Mouse (Mus musculus) lung, embryonic 16.5 days (tissue): ENCODE measurements around the gene Clba1. TPM values are rescaled to one million over a fixed set of nuclear protein-coding genes. Genes with fewer than 3 reads are reported as not detected.
A peak's percentile ranks its signal among the peaks of the same experiment; 100 is the strongest.

ENCODE experiments used
- ATAC-seq: fragments of 200-750 bp; cut with Nextera tagmentation; 2 replicates; pipeline ENCODE4 v1.8.0; 2017; ENCODE audit warnings: low read depth, mild to moderate bottlenecking, moderate library complexity
- H3K27ac ChIP-seq: fragments of 300-500 bp; sonication (generic); 2 replicates; pipeline ENCODE4 v1.5.1; 2014; ENCODE audit warnings: mild to moderate bottlenecking, control low read depth, low read length
- H3K27me3 ChIP-seq: fragments of 300-500 bp; sonication (generic); 2 replicates; pipeline ENCODE4 v1.6.1; 2014; ENCODE audit warnings: low read depth, low read length, mixed read lengths; ENCODE audit not compliant: control insufficient read depth, insufficient read depth
- H3K36me3 ChIP-seq: fragments of 300-500 bp; sonication (generic); 2 replicates; pipeline ENCODE4 v1.6.1; 2014; ENCODE audit warnings: low read length; ENCODE audit not compliant: control insufficient read depth, insufficient read depth
- H3K4me1 ChIP-seq: fragments of 300-500 bp; sonication (generic); replicated peaks from 2 replicates; pipeline ENCODE4 v1.6.1; 2014; ENCODE audit warnings: low read length, mixed read lengths; ENCODE audit not compliant: control insufficient read depth, insufficient read depth
- H3K4me2 ChIP-seq: fragments of 300-500 bp; sonication (generic); 2 replicates; pipeline ENCODE4 v1.6.1; 2014; ENCODE audit warnings: low read depth, low read length, control low read depth
- H3K4me3 ChIP-seq: fragments of 300-500 bp; sonication (generic); 2 replicates; pipeline ENCODE4 v1.5.1; 2014; ENCODE audit warnings: mild to moderate bottlenecking, low read length, control low read depth
- H3K9ac ChIP-seq: fragments of 300-500 bp; sonication (generic); 2 replicates; pipeline ENCODE4 v1.6.1; 2014; ENCODE audit warnings: low read length, control low read depth
- H3K9me3 ChIP-seq: fragments of 300-500 bp; sonication (generic); 2 replicates; pipeline ENCODE4 v1.6.1; 2016; ENCODE audit warnings: low read length; ENCODE audit not compliant: control insufficient read depth
- WGBS: fragments of 180-500 bp; shearing (Covaris S2); extraction: QIAGEN DNeasy Blood & Tissue Kit; methylation state at CpG from one replicate; pipeline ENCODE4 v1.1.7; 2014; 5-methylcytosine and 5-hydroxymethylcytosine counted together
- polyA plus RNA-seq: library from polyadenylated mRNA; unstranded; fragments of >200 nt; fragmentation: Nextera tagmentation; extraction: Ambion mirVana; gene quantifications from 2 replicates; pipeline ENCODE4 v1.2.1, GENCODE M21; 2015

Clba1 gene
- polyA plus RNA-seq, 1 experiment from 2014 or later: 9.5 TPM

DNA sequence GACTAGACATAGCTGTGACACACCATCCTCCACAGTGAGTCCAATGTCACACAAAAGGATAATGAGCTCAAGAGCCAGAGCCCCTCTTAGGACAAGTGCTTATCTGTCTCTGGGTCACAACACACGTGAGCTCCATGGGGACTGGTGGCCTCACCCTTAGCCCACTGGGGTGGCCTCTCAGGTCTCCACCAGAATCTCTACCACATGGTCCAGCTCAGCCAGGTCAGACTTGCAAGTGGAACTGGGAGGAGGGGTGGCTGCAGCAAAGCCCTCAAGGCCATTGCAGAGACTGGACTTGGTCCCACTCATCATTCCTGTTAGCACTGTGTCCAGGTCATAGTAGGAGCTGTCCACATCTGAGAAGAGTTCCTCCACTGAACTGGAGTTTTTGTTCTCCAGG, 12.5 kb downstream of the Clba1 start:
- Histone ChIP-seq H3K36me3 (peaks cover 32% of the 10 kb centered on the region), H3K4me3 (no peak overlapping the region), H3K27me3 (no peaks in the 10 kb centered on the region), H3K27ac (no peak overlapping the region), H3K9ac (no peak overlapping the region), H3K4me2 (no peak overlapping the region), H3K4me1 (peaks cover 18% of the 10 kb centered on the region; the same call in 1 of the 2 replicates), H3K9me3 (no peaks in the 10 kb centered on the region)
- 48% methylated on average over 1 of the region's 1 CpGs for WGBS
- ATAC-seq: no peak

DNA sequence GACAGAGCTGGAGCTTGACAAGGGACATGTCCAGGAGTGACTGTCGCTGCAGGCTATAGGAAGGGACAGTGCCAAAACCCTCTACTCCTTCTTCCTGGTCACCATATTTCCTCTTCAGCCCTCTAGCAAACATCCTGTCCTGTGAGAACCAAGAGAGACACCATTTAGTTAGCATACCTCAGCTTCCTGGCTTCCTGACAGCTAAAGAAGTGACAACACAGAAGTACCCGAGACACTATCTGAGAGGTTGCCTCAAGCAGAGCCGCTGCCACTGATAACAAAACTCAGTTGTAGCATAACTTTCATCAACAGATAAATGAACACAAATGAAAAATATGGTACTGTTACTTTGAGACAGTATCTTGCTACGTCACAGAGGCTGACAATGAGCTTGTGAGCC, 13.2 kb downstream of the Clba1 start:
- no peaks in the 10 kb centered on the region for H3K9me3 ChIP-seq
- H3K4me1 ChIP-seq: peaks cover 25% of the 10 kb centered on the region
- ATAC-seq: peak; percentile 34; the same call in 1 of the 2 replicates
- H3K36me3 ChIP-seq: peaks cover 32% of the 10 kb centered on the region
- H3K27me3 ChIP-seq: no peaks in the 10 kb centered on the region
- no peak overlapping the region for H3K27ac ChIP-seq
- 57% methylated on average over 4 of the region's 4 CpGs for WGBS
- H3K4me2 ChIP-seq: no peak overlapping the region
- no peak overlapping the region for H3K9ac ChIP-seq
- H3K4me3 ChIP-seq: no peak overlapping the region

DNA sequence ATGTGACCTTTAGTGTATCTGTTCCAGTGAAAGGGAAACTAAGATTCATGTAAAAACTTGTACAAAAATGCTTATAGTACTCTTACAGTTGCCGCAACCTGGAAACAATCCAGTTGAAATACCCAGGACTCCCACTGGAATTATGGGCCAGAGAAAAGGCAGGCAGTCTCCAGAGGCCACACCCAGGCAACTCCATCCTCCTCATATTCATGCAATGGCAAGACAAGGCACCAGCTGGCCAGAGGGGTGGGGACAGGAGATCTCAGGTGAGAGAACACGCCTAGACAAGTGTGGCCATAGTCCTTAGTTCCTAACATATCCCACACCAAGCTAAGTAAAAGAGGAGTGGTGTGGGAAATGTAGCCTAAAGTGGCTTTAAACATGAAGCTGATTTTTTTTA, 13.9 kb downstream of the Clba1 start:
- Histone ChIP-seq H3K9ac (no peak overlapping the region), H3K4me1 (peaks cover 32% of the 10 kb centered on the region), H3K4me2 (no peak overlapping the region), H3K9me3 (no peaks in the 10 kb centered on the region), H3K36me3 (peaks cover 35% of the 10 kb centered on the region), H3K4me3 (no peak overlapping the region), H3K27ac (no peak overlapping the region), H3K27me3 (no peaks in the 10 kb centered on the region)
- ATAC-seq: no peak
- WGBS: 62% methylated on average over 2 of the region's 2 CpGs

DNA sequence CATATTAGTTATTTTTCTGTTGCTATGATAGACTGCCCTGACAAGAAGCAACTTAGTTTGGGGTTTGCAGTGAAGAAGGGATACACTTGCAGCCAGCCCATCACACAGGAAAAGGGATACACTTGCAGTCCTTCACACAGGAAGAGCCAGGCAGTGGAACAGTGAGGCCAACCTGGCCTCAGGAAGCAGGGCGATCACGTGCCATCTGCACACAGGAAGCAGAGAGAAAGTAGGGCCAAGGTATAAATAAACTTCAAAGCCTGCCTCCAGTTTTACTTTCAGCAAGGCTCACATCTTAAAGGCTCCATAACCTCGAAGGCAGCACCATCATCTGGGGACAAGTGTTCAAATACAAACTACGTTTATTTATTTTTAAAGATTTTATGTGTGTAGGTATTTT, 14.5 kb downstream of the Clba1 start:
- WGBS: 50% methylated on average over 4 of the region's 4 CpGs
- Histone ChIP-seq H3K27me3 (no peaks in the 10 kb centered on the region), H3K4me2 (no peak overlapping the region), H3K27ac (no peak overlapping the region), H3K9ac (0 out of 2 replicates have a peak overlapping the region, but pooled peaks have one; percentile 8), H3K36me3 (peaks cover 33% of the 10 kb centered on the region), H3K4me1 (peaks cover 37% of the 10 kb centered on the region), H3K9me3 (no peaks in the 10 kb centered on the region), H3K4me3 (no peak overlapping the region)
- ATAC-seq: no peak

DNA sequence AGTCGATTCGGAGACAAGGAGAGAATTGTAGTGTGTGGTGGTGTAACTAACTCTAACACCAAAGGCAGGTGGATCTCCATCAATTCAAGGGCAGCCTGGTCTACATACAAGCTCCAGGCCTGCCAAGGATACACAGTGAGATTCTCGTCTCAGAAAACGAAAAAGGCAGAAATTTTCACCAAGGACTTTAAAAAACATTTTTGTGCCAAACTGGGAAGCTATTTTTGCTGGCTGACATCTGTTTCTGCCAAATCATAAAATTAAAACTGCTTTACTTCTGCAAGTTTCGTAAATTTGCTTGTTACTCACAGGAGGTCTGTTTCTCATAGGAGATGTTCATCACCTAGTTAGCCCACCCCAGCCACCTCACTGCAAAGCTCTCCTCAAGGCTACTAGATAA, 17.2 kb downstream of the Clba1 start:
- Histone ChIP-seq H3K27me3 (no peaks in the 10 kb centered on the region), H3K4me3 (no peak overlapping the region), H3K9ac (0 out of 2 replicates have a peak overlapping the region, but pooled peaks have one; percentile 16), H3K9me3 (no peaks in the 10 kb centered on the region), H3K4me2 (no peak overlapping the region), H3K36me3 (peaks cover 14% of the 10 kb centered on the region), H3K27ac (no peak overlapping the region), H3K4me1 (peaks cover 44% of the 10 kb centered on the region)
- no peak for ATAC-seq
- WGBS: 66% methylated on average over 5 of the region's 5 CpGs

DNA sequence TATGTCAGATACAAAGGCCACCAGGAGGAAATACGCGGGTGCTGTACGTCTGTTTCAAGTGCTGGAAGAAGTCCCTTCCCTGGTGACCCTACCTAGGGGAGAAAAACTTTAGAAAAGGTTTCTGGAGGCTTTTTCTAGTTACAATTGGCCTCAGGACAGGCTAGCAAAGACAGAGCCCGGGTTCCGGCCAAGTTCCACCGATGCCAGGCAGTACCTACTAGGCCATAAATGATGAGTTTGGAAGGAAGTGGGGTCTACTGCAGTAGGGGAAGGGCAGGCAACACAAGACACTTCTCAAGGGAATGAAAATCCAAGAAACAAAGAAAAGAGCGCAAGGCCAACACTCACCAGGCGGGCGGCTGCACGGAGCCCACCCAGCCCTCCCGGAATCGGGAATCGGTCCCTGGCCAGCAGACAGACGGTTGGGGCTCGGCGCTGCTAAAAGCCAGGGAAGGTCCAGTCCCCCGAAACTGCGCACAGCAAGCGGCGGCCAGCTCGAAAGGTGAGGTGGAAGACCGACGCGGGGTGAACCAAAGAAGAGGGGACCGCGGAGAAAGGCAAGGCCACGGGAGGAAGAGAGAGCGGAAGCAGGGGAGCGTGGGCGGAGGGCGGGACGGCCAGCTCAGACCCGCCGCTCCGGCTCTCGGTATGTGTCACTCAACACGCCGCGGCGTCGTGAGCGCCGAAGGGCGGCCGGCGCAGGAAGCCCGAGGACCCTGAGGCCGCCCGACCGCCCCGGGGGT, 19.9 kb downstream of the Clba1 start:
- WGBS: under 1% methylated on average over 37 of the region's 51 CpGs
- Histone ChIP-seq H3K9me3 (no peaks in the 10 kb centered on the region), H3K36me3 (peaks cover 5% of the 10 kb centered on the region), H3K4me2 (peak overlapping the region; percentile 68), H3K9ac (peak overlapping the region; percentile 99), H3K27ac (peak overlapping the region; percentile 92), H3K4me1 (peaks cover 39% of the 10 kb centered on the region), H3K4me3 (peak overlapping the region; percentile 95), H3K27me3 (no peaks in the 10 kb centered on the region)
- peak; percentile 86 for ATAC-seq

DNA sequence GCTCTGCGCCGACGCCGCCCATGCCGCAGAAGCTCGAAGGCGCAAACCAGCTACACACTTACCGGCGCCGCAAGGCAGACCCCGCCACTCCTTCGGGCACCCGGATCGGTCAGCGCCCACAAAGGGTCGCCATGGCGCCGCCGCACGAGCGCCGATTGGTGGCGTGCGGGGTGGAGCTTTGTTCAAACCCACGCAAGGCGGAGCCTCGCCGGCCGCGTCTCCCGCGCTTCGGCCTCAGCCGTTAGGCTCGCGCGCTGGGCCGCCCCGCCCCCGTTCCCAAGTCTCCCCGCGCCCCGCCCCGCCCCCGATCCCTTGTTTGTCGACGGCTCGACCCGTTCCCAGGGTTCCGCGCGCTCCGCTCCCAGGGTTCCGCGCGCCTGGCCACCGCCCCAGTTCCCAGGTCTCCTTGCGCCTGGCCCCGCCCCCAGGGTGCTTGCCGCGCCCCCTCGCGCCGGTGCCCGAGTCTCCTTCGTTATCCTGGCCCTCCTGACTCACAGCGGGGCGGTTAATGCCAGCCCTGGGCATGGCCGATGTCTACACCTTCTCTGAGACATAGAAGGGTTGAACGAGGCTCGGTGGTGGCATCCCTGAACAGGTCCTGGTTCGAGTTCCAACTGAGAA, 20.6 kb downstream of the Clba1 start, which contains the start of gene Cdca4:
Cdca4 (minus strand) TSS at position 180 of the 621 bp plus-strand sequence.
- Histone ChIP-seq H3K27ac (peak within 1 kb of the TSS; percentile 92), H3K36me3 (peaks cover 5% of the 10 kb centered on the region), H3K4me3 (peak within 1 kb of the TSS; percentile 95), H3K9me3 (no peaks in the 10 kb centered on the region), H3K9ac (peak within 1 kb of the TSS; percentile 99), H3K4me1 (peaks cover 36% of the 10 kb centered on the region), H3K27me3 (no peaks in the 10 kb centered on the region), H3K4me2 (peak within 1 kb of the TSS; percentile 68)
- peak; percentile 98 for ATAC-seq
- whole genome bisulfite sequencing: 2% methylated on average over 46 of the region's 72 CpGs

DNA sequence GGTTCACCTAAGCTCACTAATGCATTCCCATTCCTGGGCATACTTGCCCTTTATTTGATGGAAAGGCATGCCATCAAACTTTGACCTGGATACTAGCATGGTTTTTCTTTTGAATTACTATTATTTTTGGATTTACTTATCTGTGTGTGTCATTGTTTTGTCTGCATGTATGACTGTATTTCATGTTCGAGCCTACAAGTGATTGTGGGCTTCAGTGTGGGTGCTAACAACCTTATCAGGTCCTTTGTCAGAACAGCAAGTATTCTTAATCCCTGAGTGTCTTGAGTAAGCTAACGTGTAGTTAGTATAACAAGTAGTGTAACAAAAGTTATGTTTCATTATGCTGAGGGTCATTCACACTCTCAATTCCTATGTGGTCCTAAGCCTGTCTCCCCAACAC, 21.4 kb downstream of the Clba1 start:
- Histone ChIP-seq H3K9ac (peak overlapping the region; percentile 75), H3K36me3 (peaks cover 5% of the 10 kb centered on the region; the same call in 1 of the 2 replicates), H3K27me3 (no peaks in the 10 kb centered on the region), H3K9me3 (no peaks in the 10 kb centered on the region), H3K4me3 (peak overlapping the region; percentile 61), H3K27ac (peak overlapping the region; percentile 34), H3K4me2 (peak overlapping the region; percentile 62), H3K4me1 (peaks cover 33% of the 10 kb centered on the region)
- 11% methylated on average over 2 of the region's 2 CpGs for WGBS
- ATAC-seq: no peak

DNA sequence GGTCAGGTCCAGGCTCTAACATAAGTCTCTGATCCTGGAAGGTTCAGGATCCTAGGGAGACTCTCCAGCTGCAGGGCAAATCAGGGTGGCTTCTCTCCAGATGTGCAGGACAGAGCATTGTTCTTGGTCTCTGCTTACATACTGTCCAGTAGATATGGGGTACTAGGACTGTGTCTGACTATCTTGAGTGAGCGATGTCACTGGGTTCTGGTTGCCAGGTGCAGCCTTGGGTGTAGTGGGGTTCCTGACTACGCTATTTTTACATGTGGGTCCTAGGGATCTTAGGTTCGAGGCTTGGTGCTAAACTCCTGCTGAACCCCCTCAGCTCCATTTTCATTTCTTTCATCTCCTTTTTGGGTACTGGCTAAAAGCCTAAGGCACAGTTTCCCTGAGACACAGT, 21.8 kb downstream of the Clba1 start:
- Histone ChIP-seq H3K36me3 (peaks cover 5% of the 10 kb centered on the region; the same call in 1 of the 2 replicates), H3K4me3 (peak overlapping the region; percentile 61), H3K27me3 (no peaks in the 10 kb centered on the region), H3K9me3 (no peaks in the 10 kb centered on the region), H3K4me2 (peak overlapping the region; percentile 62), H3K27ac (no peak overlapping the region), H3K4me1 (peaks cover 32% of the 10 kb centered on the region), H3K9ac (peak overlapping the region; percentile 75)
- WGBS: 89% methylated on average over 3 of the region's 3 CpGs
- no peak for ATAC-seq
